Mouse (Mus musculus) lung, postnatal 10 days (tissue): ENCODE measurements at regions not wholly inside any gene's neighbourhood (a gene's known extent, or its start where the extent isn't known, plus 50 kb on each side); places are given as distances from the start of the nearest gene placed in this dataset.

ENCODE experiments used
- DNase-seq: peaks from one replicate; pipeline ENCODE4 v3.0.0; 2021

- DNase-seq, result no peak
Observed at GRCm38 (mm10) chr7:68851981-68852575, 103.0 kb upstream of the Arrdc4 start.

- no peak for DNase-seq
Observed at GRCm38 (mm10) chr7:68844606-68845005, 95.6 kb upstream of the Arrdc4 start.

- peak; percentile 32 for DNase-seq
Observed at GRCm38 (mm10) chr7:68843374-68843773, 94.3 kb upstream of the Arrdc4 start.

- DNase-seq, result peak; percentile 27
Observed at GRCm38 (mm10) chr7:68833977-68834791, 85.1 kb upstream of the Arrdc4 start.

GRCm38 (mm10) chr7:68833517-68833916 lies 84.5 kb upstream of the Arrdc4 start:
- DNase-seq, result no peak

- DNase-seq, result peak; percentile 86
Observed at GRCm38 (mm10) chr7:68829861-68830260, 80.8 kb upstream of the Arrdc4 start.

- DNase-seq, result no peak
Observed at GRCm38 (mm10) chr7:68824399-68824798, 75.4 kb upstream of the Arrdc4 start.

- no peak for DNase-seq
Observed at GRCm38 (mm10) chr7:68823646-68824045, 74.6 kb upstream of the Arrdc4 start.

- peak; percentile 63 for DNase-seq
Observed at GRCm38 (mm10) chr7:68823189-68823588, 74.1 kb upstream of the Arrdc4 start.

GRCm38 (mm10) chr7:68814823-68815666 lies 66.0 kb upstream of the Arrdc4 start:
- no peak for DNase-seq

GRCm38 (mm10) chr7:68809782-68810181 lies 60.7 kb upstream of the Arrdc4 start:
- no peak for DNase-seq
